Mouse (Mus musculus): ENCODE data around the gene Sf3b4. TPM values are rescaled to one million over a fixed set of nuclear protein-coding genes. Genes with fewer than 3 reads are reported as not detected.

Gene Sf3b4
- polyA plus RNA-seq, 1 experiment from 2014 or later, result 59.4 TPM

GRCm38 (mm10) chr3:96181510-96182381 is 9.6 kb downstream of the Sf3b4 start:
- Histone ChIP-seq H3K9ac (ENCODE audit: low read depth, low read length) (no peak overlapping the region), H3K9me3 (replicated peaks; ENCODE audit: control insufficient read depth, low read length) (no peaks in the 10 kb centered on the region), H3K36me3 (ENCODE audit: control insufficient read depth, insufficient read depth) (peaks cover 5% of the 10 kb centered on the region), H3K27me3 (ENCODE audit: control insufficient read depth, insufficient read depth, low read depth, low read length) (peaks cover 8% of the 10 kb centered on the region), H3K4me3 (ENCODE audit: low read depth, low read length) (no peak overlapping the region), H3K4me1 (ENCODE audit: control insufficient read depth, low read depth, low read length) (no peaks in the 10 kb centered on the region), H3K27ac (ENCODE audit: low read length) (no peak overlapping the region), H3K4me2 (ENCODE audit: low read depth, low read length) (no peak overlapping the region)
- 47% methylated on average over 12 of the region's 12 CpGs for WGBS (ENCODE audit: insufficient replicate concordance)
- ATAC-seq (ENCODE audit: low read depth), result no peak

DNA sequence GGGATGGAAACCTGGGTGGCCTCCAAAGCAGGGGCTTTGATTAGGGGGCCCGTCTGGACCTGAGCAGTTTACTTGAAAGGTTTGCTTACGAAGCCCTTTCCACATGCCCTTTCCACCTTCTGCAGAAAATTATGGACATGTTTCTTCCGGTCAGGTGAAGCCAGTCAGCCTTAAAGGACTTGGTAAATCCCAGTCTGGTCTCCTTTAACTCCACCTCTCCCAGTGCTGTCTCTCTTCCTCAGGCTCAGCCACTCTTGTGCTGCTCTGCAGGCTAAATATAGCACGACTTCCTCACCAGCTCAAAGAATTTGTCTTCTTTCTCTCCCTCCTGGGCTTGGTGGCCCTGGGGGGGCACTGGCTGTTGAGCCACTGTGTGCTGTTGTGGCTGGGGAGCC is 10.2 kb downstream of the Sf3b4 start:
- Histone ChIP-seq H3K27me3 (ENCODE audit: control insufficient read depth, insufficient read depth, low read depth, low read length) (peaks cover 8% of the 10 kb centered on the region), H3K27ac (ENCODE audit: low read length) (no peak overlapping the region), H3K36me3 (ENCODE audit: control insufficient read depth, insufficient read depth) (peaks cover 2% of the 10 kb centered on the region; the same call in 1 of the 2 replicates), H3K4me3 (ENCODE audit: low read depth, low read length) (no peak overlapping the region), H3K4me2 (ENCODE audit: low read depth, low read length) (no peak overlapping the region), H3K4me1 (ENCODE audit: control insufficient read depth, low read depth, low read length) (no peaks in the 10 kb centered on the region), H3K9ac (ENCODE audit: low read depth, low read length) (no peak overlapping the region), H3K9me3 (replicated peaks; ENCODE audit: control insufficient read depth, low read length) (no peaks in the 10 kb centered on the region)
- 28% methylated on average over 4 of the region's 4 CpGs for WGBS (ENCODE audit: insufficient replicate concordance)
- ATAC-seq (ENCODE audit: low read depth), result no peak

DNA sequence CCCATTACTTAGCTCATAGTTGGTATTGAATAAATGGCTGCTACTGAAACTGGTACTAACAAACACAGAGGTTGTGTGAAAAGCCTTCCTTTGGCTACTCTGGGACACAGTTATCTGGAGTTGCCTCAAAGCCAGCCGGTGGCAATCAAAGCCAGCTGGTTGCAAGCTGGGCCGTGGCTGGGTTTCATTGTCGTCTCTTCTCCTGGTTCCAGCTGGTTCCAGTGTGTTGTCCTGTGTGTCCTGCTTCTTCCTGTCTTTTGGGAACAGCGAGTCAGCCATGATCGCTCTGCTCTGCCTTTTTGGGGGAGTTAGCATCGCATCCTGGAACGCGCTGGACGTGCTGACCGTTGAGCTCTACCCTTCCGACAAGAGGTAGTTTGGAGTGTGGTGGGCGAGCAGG is 20.8 kb downstream of the Sf3b4 start:
- Histone ChIP-seq H3K4me2 (ENCODE audit: low read depth, low read length) (no peak overlapping the region), H3K9ac (ENCODE audit: low read depth, low read length) (no peak overlapping the region), H3K4me1 (ENCODE audit: control insufficient read depth, low read depth, low read length) (peaks cover 11% of the 10 kb centered on the region), H3K36me3 (ENCODE audit: control insufficient read depth, insufficient read depth) (no peaks in the 10 kb centered on the region), H3K27ac (ENCODE audit: low read length) (no peak overlapping the region), H3K27me3 (ENCODE audit: control insufficient read depth, insufficient read depth, low read depth, low read length) (peaks cover 3% of the 10 kb centered on the region), H3K4me3 (ENCODE audit: low read depth, low read length) (no peak overlapping the region), H3K9me3 (replicated peaks; ENCODE audit: control insufficient read depth, low read length) (no peaks in the 10 kb centered on the region)
- ATAC-seq (ENCODE audit: low read depth), result no peak
- 63% methylated on average over 12 of the region's 12 CpGs for WGBS (ENCODE audit: insufficient replicate concordance)

DNA sequence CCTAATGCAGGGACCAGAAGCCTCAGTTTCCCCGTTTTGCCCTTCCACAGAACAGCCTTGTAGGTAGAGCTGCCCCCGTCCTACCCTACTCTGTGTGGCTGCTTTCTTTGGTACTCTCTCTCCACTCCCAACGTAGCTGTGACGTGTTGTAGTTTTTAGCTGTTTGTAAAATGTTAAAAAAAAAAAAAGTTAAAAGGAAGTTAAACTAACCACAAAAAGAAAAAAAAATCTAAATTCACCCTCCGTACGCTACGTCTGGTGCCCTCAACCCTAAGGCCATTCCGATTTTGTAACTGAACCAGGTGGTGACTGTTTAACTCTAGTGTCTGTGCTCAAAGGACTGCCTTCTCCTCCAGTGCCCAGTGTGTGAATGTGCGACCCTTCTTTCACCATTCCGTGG is 22.8 kb downstream of the Sf3b4 start:
- peaks cover 22% of the 10 kb centered on the region for H3K4me1 ChIP-seq (ENCODE audit: control insufficient read depth, low read depth, low read length)
- H3K4me3 ChIP-seq (ENCODE audit: low read depth, low read length), result no peak overlapping the region
- no peaks in the 10 kb centered on the region for H3K36me3 ChIP-seq (ENCODE audit: control insufficient read depth, insufficient read depth)
- no peak overlapping the region for H3K9ac ChIP-seq (ENCODE audit: low read depth, low read length)
- H3K27me3 ChIP-seq (ENCODE audit: control insufficient read depth, insufficient read depth, low read depth, low read length), result peaks cover 3% of the 10 kb centered on the region
- whole genome bisulfite sequencing (ENCODE audit: insufficient replicate concordance), result 55% methylated on average over 10 of the region's 10 CpGs
- no peak overlapping the region for H3K27ac ChIP-seq (ENCODE audit: low read length)
- ATAC-seq (ENCODE audit: low read depth), result no peak
- no peaks in the 10 kb centered on the region for H3K9me3 ChIP-seq (replicated peaks; ENCODE audit: control insufficient read depth, low read length)
- no peak overlapping the region for H3K4me2 ChIP-seq (ENCODE audit: low read depth, low read length)

GRCm38 (mm10) chr3:96195616-96196313 is 23.6 kb downstream of the Sf3b4 start:
- Histone ChIP-seq H3K9me3 (replicated peaks; ENCODE audit: control insufficient read depth, low read length) (no peaks in the 10 kb centered on the region), H3K36me3 (ENCODE audit: control insufficient read depth, insufficient read depth) (no peaks in the 10 kb centered on the region), H3K4me3 (ENCODE audit: low read depth, low read length) (no peak overlapping the region), H3K9ac (ENCODE audit: low read depth, low read length) (no peak overlapping the region), H3K27ac (ENCODE audit: low read length) (no peak overlapping the region), H3K4me1 (ENCODE audit: control insufficient read depth, low read depth, low read length) (peaks cover 22% of the 10 kb centered on the region), H3K27me3 (ENCODE audit: control insufficient read depth, insufficient read depth, low read depth, low read length) (peaks cover 3% of the 10 kb centered on the region), H3K4me2 (ENCODE audit: low read depth, low read length) (no peak overlapping the region)
- no peak for ATAC-seq (ENCODE audit: low read depth)
- 85% methylated on average over 11 of the region's 11 CpGs for WGBS (ENCODE audit: insufficient replicate concordance)

DNA sequence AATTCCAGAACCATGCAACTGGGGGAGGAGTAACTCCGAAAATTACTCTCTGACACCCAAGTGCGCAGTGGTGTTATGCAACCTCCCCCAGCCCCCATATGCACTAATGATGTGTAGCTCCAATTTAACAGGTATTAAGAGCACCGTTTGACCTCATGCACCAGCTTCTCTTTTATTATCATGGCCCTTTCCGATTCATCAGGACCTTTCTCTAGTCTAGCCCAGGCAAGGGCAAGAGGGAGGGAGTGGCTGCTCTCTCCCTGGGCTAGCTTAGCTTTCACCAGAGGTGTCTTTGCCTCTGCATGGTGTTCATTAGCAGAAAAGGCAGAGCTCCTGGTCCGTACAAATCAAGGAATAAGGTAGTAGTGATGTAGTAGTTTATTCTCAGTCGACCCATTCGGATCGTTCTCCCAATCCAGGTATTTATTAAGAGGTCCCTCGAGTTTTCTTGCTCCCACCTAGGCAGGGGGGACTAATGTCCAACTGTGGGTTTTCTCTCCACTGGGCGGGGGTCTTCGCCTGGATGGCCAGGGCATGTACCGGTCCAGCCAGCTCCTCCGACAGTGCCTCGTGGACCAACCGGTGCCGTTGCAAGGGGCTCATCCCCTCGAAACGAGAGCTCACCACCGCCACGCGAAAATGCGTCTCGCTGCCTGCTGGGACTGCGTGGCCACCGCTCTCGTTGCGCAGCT is 24.5 kb downstream of the Sf3b4 start:
- H3K9ac ChIP-seq (ENCODE audit: low read depth, low read length), result peak overlapping the region; percentile 89
- no peak for ATAC-seq (ENCODE audit: low read depth)
- WGBS (ENCODE audit: insufficient replicate concordance), result 16% methylated on average over 27 of the region's 27 CpGs
- peak overlapping the region; percentile 99 for H3K4me2 ChIP-seq (ENCODE audit: low read depth, low read length)
- peaks cover 22% of the 10 kb centered on the region for H3K4me1 ChIP-seq (ENCODE audit: control insufficient read depth, low read depth, low read length)
- no peaks in the 10 kb centered on the region for H3K36me3 ChIP-seq (ENCODE audit: control insufficient read depth, insufficient read depth)
- peaks cover 3% of the 10 kb centered on the region for H3K27me3 ChIP-seq (ENCODE audit: control insufficient read depth, insufficient read depth, low read depth, low read length)
- H3K4me3 ChIP-seq (ENCODE audit: low read depth, low read length), result peak overlapping the region; percentile 84
- peak overlapping the region; percentile 92 for H3K27ac ChIP-seq (ENCODE audit: low read length)
- H3K9me3 ChIP-seq (replicated peaks; ENCODE audit: control insufficient read depth, low read length), result no peaks in the 10 kb centered on the region

DNA sequence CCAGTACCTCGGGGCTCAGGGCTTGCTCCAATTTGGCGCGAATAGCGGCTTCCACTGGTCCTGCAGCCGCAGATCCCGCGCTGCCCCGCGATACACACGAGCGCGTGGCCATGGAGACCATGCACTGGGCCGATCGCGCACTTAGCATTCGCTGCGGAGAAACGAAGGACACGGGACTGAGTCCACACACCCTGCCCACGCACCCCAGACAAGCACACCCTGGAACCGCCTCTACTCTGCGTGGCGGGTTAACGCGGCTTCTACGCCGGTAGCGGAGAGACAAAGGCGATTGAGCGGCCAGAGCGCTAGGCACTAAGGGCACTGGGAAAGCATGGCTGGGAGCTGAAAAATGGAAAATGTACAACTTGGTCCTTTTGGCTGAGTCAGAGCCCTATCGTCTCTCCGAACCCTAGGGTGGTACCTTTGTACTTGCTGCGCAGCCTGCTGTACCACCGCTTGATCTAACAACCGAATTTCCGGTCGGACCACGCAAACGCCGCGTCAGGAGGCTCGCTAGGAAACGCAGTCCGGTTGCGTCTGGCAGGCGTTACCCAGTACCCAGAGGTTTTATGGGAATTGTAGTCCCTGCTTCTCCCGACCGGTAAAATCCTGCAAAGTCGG is 25.1 kb downstream of the Sf3b4 start:
- peak overlapping the region; percentile 99 for H3K4me2 ChIP-seq (ENCODE audit: low read depth, low read length)
- no peaks in the 10 kb centered on the region for H3K9me3 ChIP-seq (replicated peaks; ENCODE audit: control insufficient read depth, low read length)
- H3K4me3 ChIP-seq (ENCODE audit: low read depth, low read length), result peak overlapping the region; percentile 84
- WGBS (ENCODE audit: insufficient replicate concordance), result under 1% methylated on average over 50 of the region's 50 CpGs
- H3K36me3 ChIP-seq (ENCODE audit: control insufficient read depth, insufficient read depth), result no peaks in the 10 kb centered on the region
- H3K27ac ChIP-seq (ENCODE audit: low read length), result peak overlapping the region; percentile 92
- peaks cover 22% of the 10 kb centered on the region for H3K4me1 ChIP-seq (ENCODE audit: control insufficient read depth, low read depth, low read length)
- ATAC-seq (ENCODE audit: low read depth), result peak; percentile 91
- peak overlapping the region; percentile 89 for H3K9ac ChIP-seq (ENCODE audit: low read depth, low read length)
- peaks cover 3% of the 10 kb centered on the region for H3K27me3 ChIP-seq (ENCODE audit: control insufficient read depth, insufficient read depth, low read depth, low read length)

DNA sequence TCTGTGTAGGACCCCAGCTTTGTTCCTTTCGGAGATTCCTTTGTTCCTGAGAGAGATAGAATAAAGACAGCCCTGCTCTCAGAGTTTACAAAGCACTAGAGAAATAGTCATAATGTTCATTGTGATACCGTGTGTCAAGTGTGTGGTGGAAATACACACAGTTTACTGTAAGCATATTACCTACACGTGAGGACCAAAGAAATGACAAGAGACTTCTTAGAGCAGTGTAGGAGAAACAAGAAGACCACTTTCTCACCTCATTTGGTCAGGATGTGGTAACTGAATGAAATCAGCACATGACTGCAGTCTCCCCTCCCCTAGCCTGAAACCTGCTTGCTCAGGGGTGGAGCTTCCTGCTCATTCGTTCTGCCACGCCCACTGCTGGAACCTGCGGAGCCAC is 26.0 kb downstream of the Sf3b4 start:
- Histone ChIP-seq H3K36me3 (ENCODE audit: control insufficient read depth, insufficient read depth) (no peaks in the 10 kb centered on the region), H3K4me3 (ENCODE audit: low read depth, low read length) (peak overlapping the region; percentile 84), H3K27ac (ENCODE audit: low read length) (peak overlapping the region; percentile 16; the same call in 1 of the 2 replicates), H3K4me2 (ENCODE audit: low read depth, low read length) (peak overlapping the region; percentile 99), H3K9ac (ENCODE audit: low read depth, low read length) (0 out of 2 replicates have a peak overlapping the region, but pooled peaks have one; percentile 89), H3K4me1 (ENCODE audit: control insufficient read depth, low read depth, low read length) (peaks cover 22% of the 10 kb centered on the region), H3K27me3 (ENCODE audit: control insufficient read depth, insufficient read depth, low read depth, low read length) (peaks cover 3% of the 10 kb centered on the region), H3K9me3 (replicated peaks; ENCODE audit: control insufficient read depth, low read length) (no peaks in the 10 kb centered on the region)
- ATAC-seq (ENCODE audit: low read depth), result no peak
- 6% methylated on average over 6 of the region's 6 CpGs for WGBS (ENCODE audit: insufficient replicate concordance)

Measured in liver, embryonic 16.5 days (tissue).